Mouse (Mus musculus): ENCODE results near the gene Plekhh2.

Plekhh2 gene

DNA sequence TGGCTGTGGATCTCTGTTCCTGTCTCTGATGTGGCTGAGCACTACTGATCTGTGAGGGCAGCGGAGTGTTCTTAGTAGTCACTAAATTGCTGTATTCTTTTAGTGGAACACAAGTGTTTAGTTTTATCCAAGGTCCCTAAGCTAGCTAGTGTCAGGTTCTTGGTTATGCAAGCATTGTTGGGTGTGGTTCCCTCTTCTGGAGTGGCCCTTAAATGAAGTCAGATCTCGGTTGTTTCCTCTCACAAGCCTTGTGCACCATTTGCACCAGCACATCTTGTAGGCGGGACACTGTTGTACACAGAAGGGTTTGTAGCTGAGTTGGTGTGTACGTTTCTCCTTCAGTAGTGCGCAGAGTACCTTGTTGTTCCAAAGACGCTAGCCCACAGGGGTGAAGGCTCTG lies 126.3 kb downstream of the Plekhh2 start:
- no peak for DNase-seq (ENCODE audit: extremely low read depth, low read depth, low spot score)

DNA sequence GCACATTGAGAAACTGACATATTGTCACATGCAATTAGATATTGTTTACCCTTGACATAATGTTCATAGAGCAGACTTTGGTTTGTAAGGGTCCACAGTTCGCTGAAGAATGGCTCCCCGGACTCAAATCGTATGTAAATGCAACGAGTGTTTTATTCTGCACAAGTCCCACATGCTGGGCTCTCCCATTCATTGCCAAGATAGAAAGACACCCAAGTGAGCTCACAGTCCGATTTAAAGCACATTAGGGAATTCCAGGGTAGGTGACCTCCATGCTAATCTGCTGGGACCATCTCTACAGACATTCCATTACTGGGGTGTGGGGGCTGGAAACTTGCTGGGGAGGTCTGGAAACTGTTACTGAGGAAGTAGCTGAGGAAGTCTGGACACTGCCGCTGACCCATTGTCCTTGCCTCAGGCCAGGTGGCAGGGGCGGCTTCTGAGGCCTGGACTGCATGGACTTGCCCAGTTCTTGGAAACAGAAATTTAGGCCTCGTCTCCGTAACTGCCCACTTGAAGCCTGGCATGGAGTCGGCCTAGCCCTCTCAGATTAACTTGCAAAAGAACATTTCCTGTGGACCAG lies 128.2 kb downstream of the Plekhh2 start:
- DNase-seq (ENCODE audit: extremely low read depth, low read depth, low spot score): no peak

DNA sequence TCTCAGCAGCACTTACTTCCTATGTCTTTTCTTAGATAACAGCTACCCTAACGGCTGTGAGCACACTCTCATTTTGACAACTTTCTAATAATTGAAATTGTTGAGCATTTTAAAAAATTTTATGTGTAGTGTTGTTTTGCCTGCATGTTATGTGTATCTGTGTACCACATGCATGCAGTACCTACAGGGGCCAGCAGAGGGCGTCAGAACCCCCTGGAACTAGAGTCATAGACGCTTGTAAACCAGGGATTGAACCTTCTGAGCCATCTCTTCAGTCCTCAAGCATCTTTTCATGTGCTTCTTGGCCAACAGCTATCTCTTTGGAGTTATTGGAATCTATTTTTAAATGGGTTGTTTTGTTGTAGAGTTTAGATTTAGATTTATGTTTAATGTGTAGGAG lies 130.2 kb downstream of the Plekhh2 start:
- no peak for DNase-seq (ENCODE audit: extremely low read depth, low read depth, low spot score)

DNA sequence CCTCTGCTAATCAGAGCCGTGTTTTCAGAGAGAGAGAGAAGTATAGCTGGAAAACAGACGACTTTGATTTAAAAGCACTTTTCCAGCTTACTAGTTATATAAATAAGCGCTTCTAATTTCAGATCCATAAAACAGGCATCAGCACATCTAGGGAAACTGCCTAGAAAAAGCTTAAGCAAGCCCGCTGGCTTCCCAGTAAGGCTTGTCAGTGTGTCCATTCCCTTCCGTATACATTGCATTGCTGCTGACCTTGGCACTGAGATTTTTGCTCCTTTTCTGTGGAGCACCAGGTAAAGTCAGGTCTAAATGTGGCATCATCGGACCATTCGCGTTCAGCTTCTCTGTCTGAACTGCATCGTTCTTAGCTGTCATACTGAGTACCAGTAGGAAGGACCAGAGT lies 130.6 kb downstream of the Plekhh2 start:
- DNase-seq (ENCODE audit: extremely low read depth, low read depth, low spot score): no peak

DNA sequence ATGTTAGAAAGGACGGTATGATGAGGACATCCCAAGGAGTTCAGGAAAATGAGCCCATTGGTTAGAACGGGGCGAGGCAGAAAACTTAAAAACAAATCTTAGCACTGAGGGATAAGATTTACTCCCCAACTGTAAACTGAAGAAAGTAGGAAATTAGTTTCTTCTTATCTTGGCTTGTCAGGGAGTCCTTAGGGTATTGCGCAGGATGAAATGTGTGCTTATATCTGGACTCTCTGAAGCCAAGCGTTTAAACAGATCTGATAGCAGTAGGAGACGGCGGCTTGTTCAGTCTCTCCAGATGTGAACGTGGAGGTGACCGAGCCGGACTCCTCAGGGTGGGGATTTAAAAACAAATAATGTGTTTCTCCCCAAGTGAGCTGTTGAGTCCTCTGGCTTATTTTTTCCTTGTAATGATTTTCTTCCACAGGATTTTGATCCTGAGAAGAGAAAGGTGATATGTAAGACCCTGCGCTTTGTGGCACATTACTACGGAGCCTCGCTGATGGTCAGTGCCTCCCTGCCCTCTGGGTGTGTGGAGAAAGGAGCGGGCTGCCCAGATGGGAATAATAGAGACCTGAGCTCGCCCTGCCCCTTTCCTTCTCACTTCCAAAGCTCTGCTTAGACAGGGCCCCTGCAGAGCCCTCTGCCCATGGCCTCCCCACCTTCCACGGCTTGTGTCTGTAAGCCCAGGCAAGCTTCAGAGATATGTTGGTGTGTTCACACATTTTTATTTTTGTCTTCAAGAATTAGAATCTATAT lies 132.8 kb downstream of the Plekhh2 start:
- no peak for DNase-seq (ENCODE audit: extremely low read depth, low read depth, low spot score)

DNA sequence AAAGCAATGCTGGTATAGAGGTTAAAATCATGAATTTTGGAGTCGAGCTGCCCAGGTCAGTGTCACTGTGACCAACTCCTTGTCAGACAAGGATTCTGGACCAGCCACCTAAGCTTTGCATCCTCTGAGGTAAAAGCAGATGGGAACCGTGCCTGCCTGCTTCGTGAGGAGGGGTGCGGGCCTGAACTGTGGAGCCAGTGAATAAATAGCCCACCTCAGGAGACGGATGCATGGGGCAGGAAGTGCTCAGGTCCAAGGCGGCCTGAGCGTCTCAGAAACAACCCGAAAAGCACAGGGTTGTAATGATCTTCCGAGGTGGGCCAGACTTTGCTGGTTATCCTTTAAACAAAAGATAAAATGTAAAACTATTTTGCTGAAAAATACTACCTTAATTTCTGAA lies 133.4 kb downstream of the Plekhh2 start:
- DNase-seq (ENCODE audit: extremely low read depth, low read depth, low spot score): no peak

DNA sequence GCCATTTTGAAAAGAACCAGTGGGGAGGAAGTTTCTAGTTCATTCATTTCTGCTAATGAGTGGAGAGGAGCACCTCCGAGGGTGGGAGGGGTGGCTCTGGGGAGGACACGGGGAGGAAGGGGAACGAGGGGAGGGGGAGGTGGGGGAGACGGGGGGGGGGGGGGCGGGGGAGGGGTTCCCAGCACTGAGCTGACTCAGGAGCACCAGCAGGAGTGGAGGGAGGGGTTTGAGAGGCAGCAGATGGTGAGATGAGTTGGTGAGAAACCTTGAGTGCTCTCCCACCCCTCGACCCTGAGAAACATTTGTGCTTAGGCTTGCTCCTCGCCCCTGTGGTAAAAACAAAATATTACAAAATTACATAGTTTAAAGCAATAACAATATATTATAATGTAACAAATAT lies 134.2 kb downstream of the Plekhh2 start:
- DNase-seq (ENCODE audit: extremely low read depth, low read depth, low spot score): no peak

DNA sequence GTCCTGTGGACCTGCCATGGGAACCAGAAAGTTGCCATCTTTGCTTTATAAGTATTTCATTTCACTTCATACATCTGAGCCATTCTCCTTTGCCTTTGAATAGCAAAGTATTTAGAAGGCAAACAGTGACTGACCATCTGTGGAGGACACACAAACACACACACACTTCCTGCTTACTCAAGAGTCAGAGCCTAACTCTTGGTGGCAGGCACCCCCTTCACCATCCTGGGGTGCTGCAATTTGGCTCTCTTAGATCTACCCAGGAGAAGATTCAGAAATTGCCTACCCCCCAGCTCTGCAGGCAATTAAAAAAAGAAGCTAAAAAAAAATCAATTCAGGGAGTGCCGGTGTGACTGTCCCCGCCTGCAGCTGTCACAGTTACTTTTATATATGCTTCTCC lies 134.8 kb downstream of the Plekhh2 start:
- no peak for DNase-seq (ENCODE audit: extremely low read depth, low read depth, low spot score)

DNA sequence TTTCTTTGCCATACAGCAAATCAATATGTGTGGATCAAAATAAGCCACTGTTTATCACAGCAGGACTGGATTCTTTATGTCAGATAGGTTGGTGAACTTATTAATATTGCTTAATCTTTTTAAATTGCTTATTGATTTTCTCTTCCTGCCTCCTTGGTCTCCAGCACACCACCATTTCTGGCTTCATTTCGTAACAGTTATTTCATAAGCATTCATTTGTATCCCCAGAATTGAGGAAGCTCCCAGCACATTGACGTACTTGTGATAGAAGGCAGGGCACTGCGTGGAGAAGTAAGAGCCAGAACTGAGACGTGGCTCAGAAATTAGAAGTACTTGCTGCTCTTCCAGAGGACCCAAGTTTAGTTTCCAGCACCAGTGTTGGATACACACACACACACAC lies 135.9 kb downstream of the Plekhh2 start:
- no peak for DNase-seq (ENCODE audit: extremely low read depth, low read depth, low spot score)

DNA sequence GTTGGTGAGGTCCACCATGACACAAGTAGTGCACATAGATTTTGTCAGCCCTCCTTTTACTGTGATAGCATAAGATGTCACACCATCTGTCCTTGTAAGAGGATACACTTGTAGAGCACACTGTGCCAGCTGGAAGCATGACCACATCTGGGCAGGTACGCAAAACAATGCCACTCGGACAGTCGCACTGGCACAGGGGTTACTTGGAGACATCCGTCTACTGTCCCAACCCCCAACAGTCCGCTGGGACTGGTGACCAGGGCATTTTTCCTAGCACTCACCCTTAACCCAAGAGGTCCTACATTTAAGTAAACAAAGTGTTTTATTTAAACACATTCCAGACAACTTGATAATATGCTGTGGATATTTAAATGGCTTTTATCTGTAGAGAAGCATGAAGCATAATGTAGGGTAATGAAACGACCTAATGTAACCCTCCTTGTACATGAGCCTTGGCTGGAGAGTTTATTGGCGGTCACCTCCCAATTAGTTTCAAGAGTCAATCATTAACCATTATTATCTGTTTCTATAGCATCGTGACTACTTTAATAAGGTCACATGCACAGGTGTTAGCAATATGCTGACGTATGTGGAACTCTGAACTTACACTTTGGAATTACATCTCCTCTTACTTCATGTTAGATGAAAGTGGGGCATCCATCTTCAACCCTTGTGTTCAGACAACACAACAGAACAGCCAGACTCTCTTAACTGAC lies 138.8 kb downstream of the Plekhh2 start:
- no peak for DNase-seq (ENCODE audit: extremely low read depth, low read depth, low spot score)

DNA sequence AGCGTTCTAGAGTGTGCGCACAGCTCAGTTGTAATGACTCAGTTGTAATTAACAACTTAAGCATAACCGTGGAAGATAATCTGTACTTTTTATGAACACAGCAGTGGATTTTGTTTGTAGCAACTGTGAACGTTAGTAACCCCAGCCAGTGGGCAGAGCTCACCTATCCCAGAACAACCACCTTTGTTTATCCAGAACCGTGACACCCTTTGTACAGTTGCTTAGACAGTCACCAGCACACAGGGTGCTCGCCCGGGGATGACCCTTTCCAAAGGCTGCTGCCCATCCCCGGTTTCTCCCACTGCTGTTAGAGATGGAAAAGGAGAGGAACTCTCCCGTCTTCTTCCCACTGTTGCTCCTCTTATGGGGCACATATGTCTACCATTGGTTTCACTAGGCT lies 141.8 kb downstream of the Plekhh2 start:
- DNase-seq (ENCODE audit: extremely low read depth, low read depth, low spot score): no peak

DNA sequence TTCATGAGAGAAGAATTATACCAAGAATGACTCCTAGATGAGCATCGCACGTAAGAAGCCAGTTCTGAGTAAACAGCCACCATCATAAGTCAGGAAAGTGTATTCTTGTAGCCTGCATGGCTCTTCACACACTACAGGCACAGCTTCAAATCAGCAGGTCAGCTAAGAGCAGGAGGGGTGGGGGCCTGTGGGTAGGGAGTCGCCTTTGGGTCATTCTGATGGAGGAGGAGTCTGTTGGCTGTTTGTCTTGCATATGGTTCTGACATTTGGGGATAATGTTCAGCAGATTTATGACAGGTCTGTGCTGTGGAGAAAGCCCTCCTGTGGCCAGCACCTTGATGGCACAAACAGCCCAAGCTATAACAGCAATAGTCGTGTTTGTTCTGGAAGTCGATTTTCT lies 144.5 kb downstream of the Plekhh2 start:
- no peak for DNase-seq (ENCODE audit: extremely low read depth, low read depth, low spot score)

DNA sequence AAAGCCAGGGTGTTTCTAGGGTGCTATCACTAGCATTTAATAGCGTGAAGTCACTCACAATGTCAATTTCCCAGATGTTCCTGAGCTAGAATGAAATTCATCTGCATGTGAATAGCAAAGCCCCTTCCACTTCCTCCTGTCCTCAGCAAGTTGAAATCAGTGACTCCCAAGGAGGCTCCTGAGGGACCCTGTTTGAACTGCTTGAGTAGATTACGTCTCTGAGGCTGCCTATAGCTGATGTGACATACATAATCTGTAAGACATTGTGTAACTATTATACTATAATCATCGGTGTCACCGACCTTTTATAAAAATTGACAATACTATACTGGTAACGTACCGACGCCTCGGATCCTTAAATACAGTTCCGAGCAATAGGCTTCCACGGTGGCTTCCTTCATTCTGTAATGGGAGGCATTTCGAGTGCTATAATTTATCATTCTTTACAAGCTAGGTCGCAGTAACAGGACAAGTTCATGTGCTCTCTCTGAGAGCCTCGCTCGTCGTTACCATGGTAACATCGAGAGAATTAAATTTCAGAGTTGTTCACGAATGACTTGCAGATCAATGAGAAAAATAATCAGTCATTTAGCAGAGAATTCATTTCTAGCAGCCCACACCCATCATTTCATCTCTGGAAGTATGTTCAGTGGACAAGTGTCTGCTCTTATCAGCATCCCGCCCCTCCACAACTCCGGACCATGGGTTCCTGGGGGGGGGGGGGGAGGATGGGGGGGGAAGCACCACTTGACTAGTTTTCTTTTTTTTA lies 145.1 kb downstream of the Plekhh2 start:
- DNase-seq (ENCODE audit: extremely low read depth, low read depth, low spot score): no peak

DNA sequence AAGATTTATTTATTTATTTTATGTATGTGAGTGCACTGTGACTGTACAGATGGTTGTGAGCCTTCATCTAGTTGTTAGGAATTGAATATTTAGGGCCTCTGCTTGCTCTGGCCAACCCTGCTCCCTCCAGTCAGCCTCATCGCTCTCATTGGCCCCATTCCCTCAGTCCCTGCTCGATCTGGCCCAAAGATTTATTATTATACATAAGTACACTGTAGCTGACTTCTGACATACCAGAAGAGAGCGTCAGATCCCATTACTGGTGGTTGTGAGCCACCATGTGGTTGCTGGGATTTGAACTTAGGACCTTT lies 145.7 kb downstream of the Plekhh2 start:
- no peak for DNase-seq (ENCODE audit: extremely low read depth, low read depth, low spot score)

DNA sequence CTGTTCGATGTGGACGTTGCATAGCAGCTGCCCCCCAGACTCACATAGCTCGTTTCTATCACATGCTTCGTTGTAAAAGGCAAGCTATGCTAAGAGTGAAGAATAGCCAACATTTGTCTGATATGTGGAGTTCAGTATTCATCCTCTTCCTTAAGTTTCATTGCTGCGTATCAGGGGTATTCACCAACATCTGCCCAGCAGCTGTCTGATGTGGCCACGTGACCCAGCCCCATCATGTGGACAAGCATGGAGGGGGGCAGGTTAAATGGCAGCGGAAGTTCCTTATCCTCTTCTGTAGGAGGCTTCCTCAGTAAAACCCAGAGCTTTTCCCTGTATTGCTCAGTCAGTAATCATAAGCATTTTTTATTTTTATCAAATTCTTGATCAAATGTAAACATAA lies 146.1 kb downstream of the Plekhh2 start:
- DNase-seq (ENCODE audit: extremely low read depth, low read depth, low spot score): no peak

DNA sequence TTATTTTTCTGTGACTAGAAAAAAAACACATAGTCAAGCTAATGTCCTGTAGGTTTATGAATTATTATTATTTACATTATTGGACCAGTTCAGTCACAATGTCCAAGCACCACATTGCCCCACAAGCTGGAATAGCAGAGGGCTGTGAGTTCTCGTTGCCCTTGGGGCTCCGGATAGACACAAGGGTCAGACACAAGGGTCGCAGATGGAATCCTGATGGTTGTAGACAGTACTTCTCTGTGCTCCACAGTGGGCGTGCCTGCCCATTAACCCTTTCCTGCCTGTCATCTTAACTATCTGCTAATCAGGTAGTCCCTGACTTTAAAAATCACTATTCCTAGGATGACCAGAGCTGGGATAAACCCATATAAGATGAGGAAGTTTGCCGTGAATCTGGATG lies 146.5 kb downstream of the Plekhh2 start:
- DNase-seq (ENCODE audit: extremely low read depth, low read depth, low spot score): no peak

DNA sequence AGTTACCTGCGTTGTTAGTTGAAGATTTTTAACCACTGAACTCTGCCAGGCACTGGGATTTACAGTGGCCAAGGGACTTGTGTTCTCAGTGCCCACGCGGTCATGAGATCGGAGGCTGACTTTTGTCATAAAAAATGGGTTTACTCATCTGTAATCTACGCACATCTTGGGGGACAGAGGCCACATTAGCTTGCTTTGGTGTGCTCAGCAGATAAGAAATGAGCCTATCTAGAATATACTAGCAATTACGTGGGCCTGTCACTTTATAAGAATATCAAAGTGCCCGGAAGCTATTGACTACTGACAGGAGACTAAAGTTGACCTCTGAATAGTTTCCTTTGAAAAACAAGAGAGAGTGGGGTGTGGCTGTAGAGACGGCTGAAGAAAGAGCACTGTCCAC lies 147.3 kb downstream of the Plekhh2 start:
- no peak for DNase-seq (ENCODE audit: extremely low read depth, low read depth, low spot score)

DNA sequence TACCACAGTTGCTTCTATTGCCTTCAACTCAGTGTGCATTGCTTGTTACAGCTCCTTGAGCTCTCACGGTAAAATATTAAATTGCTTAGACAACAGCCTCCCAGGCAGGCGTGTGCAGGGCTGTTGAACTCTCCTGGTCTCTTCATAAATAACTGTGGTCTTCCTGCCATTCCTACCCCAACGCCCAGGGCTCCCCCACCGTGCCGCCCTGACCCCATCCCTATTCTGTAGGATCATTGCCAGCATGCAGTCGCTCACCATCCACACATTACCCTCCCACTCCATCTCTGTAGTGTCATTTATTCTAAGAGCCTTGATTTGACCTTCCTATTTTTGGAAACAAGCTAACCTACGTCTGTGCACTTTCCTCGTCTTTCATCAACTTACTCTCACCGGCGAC lies 153.4 kb downstream of the Plekhh2 start:
- no peak for DNase-seq (ENCODE audit: extremely low read depth, low read depth, low spot score)

DNA sequence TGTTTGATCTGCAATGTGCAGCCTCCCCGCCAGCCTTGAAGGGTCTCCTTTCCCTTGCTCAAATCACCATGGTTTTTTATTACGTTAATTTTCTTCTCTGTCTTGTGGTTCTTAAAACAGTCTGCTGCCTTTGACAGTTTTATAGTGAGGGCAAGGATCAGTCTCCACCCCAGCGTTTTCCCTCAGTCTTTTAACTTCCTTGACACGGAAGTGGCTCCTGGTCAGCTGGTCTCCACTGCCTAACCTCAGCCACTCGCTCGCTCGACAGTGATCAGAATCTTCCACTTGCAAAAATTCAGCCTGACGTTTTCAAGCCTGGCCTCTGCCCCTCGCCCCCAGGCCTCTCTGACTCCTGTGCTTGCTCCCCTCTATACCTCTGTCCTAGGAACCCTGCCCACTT lies 154.0 kb downstream of the Plekhh2 start:
- DNase-seq (ENCODE audit: extremely low read depth, low read depth, low spot score): no peak

DNA sequence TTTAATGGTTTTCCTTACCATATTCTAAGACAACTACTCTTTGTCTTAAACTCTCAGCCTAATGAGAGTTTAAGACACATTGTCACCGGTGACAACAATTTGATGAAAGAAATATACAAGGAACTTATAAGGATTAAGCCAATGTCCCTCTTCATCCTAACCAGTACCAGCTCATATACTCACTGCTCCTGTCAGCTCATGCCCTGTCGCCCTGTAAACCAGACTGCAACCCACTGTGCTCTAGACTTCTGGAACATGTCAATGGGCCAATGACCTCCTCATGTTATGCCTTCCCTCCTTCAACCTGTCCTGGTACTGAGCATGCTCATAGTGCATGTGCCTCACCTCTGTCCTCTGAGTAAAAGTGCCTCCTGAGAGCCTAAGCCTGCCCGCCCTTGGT lies 156.2 kb downstream of the Plekhh2 start:
- no peak for DNase-seq (ENCODE audit: extremely low read depth, low read depth, low spot score)
